Mouse (Mus musculus) stomach, postnatal 0 days (tissue): ENCODE results near the gene Stat6.

Experiments
- CTCF ChIP-seq: IDR thresholded peaks from 2 replicates; pipeline ENCODE4 v1.5.1; 2016; ENCODE audit warnings: antibody characterized with exemption, low read depth, mild to moderate bottlenecking, moderate library complexity
- EP300 ChIP-seq: optimal IDR thresholded peaks from 2 replicates; pipeline ENCODE3; 2016; ENCODE audit warnings: antibody characterized with exemption

GRCm38 (mm10) chr10:127659551-127659950 is 16.8 kb downstream of the Stat6 start:
- no peak for TF ChIP-seq CTCF
- TF ChIP-seq EP300, result no peak
